Mouse (Mus musculus) macrophage (primary cell): ENCODE data around the gene Pld6. TPM values are rescaled to one million over a fixed set of nuclear protein-coding genes. Genes with fewer than 3 reads are reported as not detected.
"Not testable (repeated sequence)": the region's sequence is repeated elsewhere in the genome, so short reads cannot be mapped to it uniquely, and the experiment has no call there.

ENCODE experiments used
- H3K27ac ChIP-seq: fragments of 350-480 bp; formaldehyde crosslinking; 2 replicates; pipeline ENCODE4 v1.9.0; 2021
- H3K36me3 ChIP-seq: fragments of 350-480 bp; formaldehyde crosslinking; 2 replicates; pipeline ENCODE4 v1.9.0; 2021; ENCODE audit errors: inconsistent target
- H3K4me3 ChIP-seq: fragments of 350-480 bp; formaldehyde crosslinking; 2 replicates; pipeline ENCODE4 v1.9.0; 2021; ENCODE audit errors: inconsistent target
- H3K79me2 ChIP-seq: fragments of 350-480 bp; formaldehyde crosslinking; 2 replicates; pipeline ENCODE4 v1.9.0; 2021; ENCODE audit errors: inconsistent target
- WGBS: methylation state at CpG from one replicate; pipeline ENCODE4 v1.1.7; 2026; ENCODE audit warnings: inconsistent platforms; ENCODE audit not compliant: missing documents; 5-methylcytosine and 5-hydroxymethylcytosine counted together
- polyA plus RNA-seq: library from polyadenylated mRNA; stranded (reverse); fragments of 250-400 nt; gene quantifications from 3 replicates; pipeline ENCODE4 v1.2.4, GENCODE M21; 2018; ENCODE audit warnings: inconsistent platforms

Pld6 gene
- polyA plus RNA-seq, 1 experiment from 2014 or later, result not detected

DNA sequence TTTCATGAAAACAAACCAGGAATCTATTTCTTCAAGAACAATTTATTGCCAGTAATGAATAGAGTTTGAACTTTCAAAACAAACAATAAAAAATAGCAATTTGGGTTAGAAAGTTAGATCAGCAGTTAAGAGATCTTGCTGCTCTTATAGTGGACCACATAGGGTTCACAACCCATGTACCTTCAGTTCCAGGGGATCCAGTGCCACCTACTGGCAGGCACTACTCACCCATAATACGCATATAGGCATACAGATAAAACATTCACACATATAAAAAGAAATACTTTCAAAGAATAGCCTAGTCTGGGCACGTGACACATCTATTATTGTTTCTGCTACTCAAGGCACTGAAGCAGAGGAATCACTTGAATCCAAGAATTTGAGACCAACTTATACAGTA, 40.8 kb downstream of the Pld6 start:
- Histone ChIP-seq H3K79me2 (no peaks in the 10 kb centered on the region), H3K4me3 (no peak overlapping the region), H3K36me3 (peaks cover 8% of the 10 kb centered on the region; the same call in 1 of the 2 replicates), H3K27ac (no peak overlapping the region)
- WGBS, result 93% methylated on average over 2 of the region's 2 CpGs

DNA sequence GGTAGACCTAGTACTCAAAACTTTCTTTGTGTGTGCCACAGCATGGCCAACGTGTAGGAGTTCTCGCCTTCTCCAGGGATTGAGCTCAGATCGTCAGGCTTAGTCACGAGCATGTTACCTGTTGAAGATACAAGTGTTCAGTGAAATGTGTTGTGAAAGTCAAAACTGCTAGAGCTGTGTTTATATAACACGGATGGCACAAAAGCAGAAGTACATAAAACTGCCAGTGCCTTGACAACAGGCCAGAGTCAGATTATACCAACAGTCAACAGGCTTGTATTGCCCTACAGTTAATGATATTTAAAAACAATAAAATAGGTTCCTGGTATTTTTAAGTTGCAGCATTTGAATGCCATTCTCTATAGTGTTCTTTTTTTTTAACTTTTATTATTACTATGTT, 41.6 kb downstream of the Pld6 start:
- Histone ChIP-seq H3K27ac (no peak overlapping the region), H3K36me3 (peaks cover 7% of the 10 kb centered on the region; the same call in 1 of the 2 replicates)
- 36% methylated on average over 5 of the region's 5 CpGs for WGBS

DNA sequence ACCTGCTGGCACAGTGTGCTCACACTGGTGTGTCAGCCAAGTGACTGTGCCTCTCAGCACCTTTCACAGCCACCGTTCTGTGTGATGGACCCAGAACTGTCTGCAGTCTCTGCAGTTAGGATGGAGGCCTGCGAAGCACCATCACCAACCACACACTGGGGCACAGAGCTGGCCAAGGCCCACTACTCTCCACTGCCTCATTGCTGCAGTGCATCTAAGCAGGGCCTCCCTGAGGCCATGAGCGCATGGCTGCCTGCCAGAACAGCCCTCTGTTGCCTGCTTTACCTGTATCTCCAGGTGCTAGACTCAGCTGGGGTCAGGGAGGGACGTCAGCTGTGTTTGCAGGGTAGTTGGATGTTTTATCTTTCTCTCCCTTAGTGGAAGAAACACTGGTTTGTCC, 43.1 kb downstream of the Pld6 start:
- Histone ChIP-seq H3K79me2 (no peaks in the 10 kb centered on the region), H3K4me3 (no peak overlapping the region), H3K27ac (no peak overlapping the region), H3K36me3 (no peaks in the 10 kb centered on the region; the same call in 1 of the 2 replicates)
- WGBS, result 90% methylated on average over 4 of the region's 4 CpGs

More for the DNA sequence above, 41.6 kb downstream of the Pld6 start:
- H3K4me3 ChIP-seq, result no peak overlapping the region
- H3K79me2 ChIP-seq, result no peaks in the 10 kb centered on the region

DNA sequence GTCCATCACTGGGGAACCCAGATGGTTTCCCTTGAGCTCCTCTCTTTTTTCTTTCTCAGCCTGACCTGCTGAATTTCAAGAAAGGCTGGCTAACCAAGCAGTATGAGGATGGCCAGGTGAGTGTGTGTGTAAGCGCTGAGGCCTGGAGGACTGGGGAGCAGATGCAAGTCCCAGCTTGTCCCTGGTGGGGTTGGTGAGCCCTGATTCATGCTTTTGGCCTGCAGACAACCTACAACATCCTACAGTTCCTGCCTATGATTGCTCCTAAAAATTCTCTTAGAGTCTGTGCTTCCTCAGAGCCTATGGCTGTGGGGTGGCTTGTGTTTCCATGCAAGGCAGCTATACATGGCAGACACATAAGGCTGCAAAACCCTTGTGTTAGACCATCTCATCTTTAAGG, 43.7 kb downstream of the Pld6 start:
- Histone ChIP-seq H3K79me2 (no peaks in the 10 kb centered on the region), H3K36me3 (no peaks in the 10 kb centered on the region; the same call in 1 of the 2 replicates), H3K27ac (no peak overlapping the region), H3K4me3 (no peak overlapping the region)
- WGBS, result 100% methylated on average over 1 of the region's 1 CpGs

DNA sequence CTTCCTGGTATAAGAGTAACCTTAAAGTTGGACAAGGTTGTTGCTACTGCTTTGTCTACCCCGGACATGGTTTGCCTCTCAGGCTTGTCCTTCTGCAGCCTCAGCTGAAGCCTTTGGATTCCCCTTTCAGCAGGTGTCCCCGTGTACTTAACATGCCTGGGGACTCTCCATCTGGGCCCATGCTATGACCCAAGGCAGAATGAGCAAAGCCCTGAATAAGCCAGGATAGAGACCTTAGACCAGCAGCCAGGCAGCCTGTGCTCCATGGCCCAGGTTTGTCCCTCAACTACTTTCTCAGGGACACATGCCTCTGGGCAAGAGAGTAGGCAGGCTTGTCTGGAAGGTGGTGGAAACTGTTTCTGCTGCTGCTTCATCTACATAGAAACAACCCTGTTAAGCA, 44.1 kb downstream of the Pld6 start:
- Histone ChIP-seq H3K4me3 (no peak overlapping the region), H3K79me2 (no peaks in the 10 kb centered on the region), H3K27ac (no peak overlapping the region), H3K36me3 (no peaks in the 10 kb centered on the region; the same call in 1 of the 2 replicates)
- WGBS, result 100% methylated on average over 2 of the region's 2 CpGs

DNA sequence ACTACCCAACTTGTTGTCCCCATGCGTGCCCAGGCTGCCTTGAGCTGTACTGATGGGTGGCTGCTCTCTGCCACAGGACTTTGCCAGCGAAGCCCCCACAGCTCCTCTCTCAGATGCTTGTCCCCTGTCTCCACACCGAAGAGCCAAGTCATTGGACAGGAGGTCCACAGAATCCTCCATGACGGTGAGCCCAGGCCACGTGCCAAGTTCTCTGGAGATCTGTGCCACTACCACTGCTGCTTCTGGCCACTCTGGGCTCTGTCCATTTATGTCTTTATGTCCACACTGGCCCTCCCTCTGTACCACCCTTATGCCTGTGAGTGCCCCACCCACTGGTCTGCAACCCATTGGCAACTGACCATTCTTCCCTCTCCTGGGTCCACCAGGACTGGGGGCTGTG, 45.5 kb downstream of the Pld6 start:
- no peak overlapping the region for H3K27ac ChIP-seq
- no peaks in the 10 kb centered on the region for H3K79me2 ChIP-seq
- WGBS, result 98% methylated on average over 5 of the region's 5 CpGs
- no peak overlapping the region for H3K4me3 ChIP-seq
- H3K36me3 ChIP-seq, result no peaks in the 10 kb centered on the region; the same call in 1 of the 2 replicates

DNA sequence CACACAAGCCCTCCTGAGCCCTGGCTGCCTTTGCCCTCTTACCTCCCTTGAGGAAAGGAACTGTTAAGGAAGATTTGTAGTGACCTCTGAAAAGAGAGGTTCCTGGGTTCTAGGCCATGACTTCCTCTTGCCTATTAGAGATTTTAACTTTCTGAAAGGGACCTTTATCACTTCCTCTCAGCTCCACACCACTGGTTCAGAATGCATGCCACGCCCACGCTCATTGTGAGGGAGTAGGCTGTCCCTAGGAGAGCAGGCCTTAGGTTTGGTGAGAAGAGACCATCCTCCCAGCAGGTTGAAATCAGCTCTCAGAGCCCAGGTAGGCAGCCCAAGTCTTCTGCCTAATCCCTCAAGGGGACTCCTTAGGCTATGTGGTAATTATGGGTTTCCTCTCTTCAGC, 47.4 kb downstream of the Pld6 start:
- no peak overlapping the region for H3K27ac ChIP-seq
- no peaks in the 10 kb centered on the region for H3K79me2 ChIP-seq
- WGBS, result 14% methylated on average over 2 of the region's 2 CpGs
- no peak overlapping the region for H3K4me3 ChIP-seq
- H3K36me3 ChIP-seq, result no peaks in the 10 kb centered on the region; the same call in 1 of the 2 replicates

DNA sequence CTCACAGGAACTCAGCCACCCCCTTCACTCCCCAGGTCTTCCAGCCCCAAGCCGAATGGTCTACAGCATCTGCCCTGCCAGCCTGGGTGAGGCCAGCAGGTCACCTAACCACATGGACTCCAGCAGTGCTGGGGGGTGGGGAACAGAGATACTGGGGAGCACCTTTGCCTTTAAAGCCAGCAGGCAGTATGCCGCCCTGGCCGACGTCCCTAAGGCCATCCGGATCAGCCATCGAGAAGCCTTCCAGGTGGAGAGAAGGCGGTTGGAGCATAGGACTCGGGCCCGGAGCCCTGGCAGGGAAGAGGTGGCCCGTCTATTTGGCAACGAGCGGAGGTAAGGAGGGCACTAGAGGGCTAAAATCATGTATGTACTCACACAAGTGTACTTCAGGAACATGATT, 50.2 kb downstream of the Pld6 start:
- no peak overlapping the region for H3K4me3 ChIP-seq
- no peak overlapping the region for H3K27ac ChIP-seq
- H3K36me3 ChIP-seq, result no peaks in the 10 kb centered on the region; the same call in 1 of the 2 replicates
- no peaks in the 10 kb centered on the region for H3K79me2 ChIP-seq
- WGBS, result 93% methylated on average over 7 of the region's 12 CpGs

DNA sequence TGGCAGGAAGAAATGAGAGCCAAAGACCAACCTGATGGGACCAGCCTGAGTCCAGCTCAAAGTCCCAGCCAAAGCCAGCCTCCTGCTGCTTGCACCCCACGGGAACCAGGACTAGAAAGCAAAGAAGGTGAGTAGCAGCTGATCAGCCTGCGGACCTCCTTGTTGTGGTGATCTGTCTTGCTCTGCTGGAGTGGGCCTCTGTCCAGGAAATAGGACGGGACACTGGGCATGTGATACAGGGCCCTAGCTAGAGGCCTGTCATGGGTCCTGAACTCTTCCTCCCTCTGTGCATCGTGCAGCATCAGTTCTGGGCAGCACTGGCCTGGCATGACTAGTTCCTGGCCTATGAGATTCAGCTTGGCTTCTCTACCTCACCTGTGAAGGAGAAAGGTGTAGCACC, 51.5 kb downstream of the Pld6 start:
- H3K4me3 ChIP-seq, H3K79me2 ChIP-seq, H3K27ac ChIP-seq, H3K36me3 ChIP-seq: not testable (repeated sequence)
- WGBS, result 88% methylated on average over 4 of the region's 4 CpGs

DNA sequence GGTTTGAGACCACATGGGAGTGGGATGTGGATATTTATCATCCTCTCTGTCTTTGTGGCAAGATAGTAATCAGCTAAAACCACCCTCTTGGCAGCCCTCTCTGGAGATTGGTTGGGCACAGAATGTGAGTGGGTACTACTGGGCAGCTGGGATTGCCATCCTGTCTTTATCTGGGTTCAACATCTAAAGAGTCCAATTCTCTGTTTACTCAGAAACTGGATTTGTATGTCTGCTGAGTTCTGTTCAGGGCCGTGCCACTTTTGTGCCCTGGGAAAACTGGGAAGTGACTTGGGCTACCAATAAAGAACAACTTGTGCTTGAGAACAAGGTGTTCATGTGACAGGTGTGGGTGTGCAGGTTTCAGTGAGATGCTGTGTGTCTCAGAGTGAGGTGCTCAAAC, 53.1 kb downstream of the Pld6 start:
- 89% methylated on average over 1 of the region's 1 CpGs for WGBS
- Histone ChIP-seq H3K4me3 (no peak overlapping the region), H3K27ac (no peak overlapping the region), H3K79me2 (no peaks in the 10 kb centered on the region), H3K36me3 (no peaks in the 10 kb centered on the region; the same call in 1 of the 2 replicates)

Other genes starting within 250 kb of the Pld6 start
- gene Nlrp3, start 246.1 kb downstream of the Pld6 start, polyA plus RNA-seq, result 12.7 to 36.4 TPM (median 25.2 TPM) in 3 replicates
- gene Olfr222, start 211.4 kb downstream of the Pld6 start, polyA plus RNA-seq, result not detected in 3 replicates
- gene Olfr223, start 194.4 kb downstream of the Pld6 start, polyA plus RNA-seq, result not detected in 3 replicates
- gene Mprip, start 126.3 kb downstream of the Pld6 start, polyA plus RNA-seq, result 26.3 to 31.2 TPM (median 30.0 TPM) in 3 replicates
- gene Flcn, start 22.4 kb upstream of the Pld6 start, polyA plus RNA-seq, result 36.7 to 92.1 TPM (median 40.6 TPM) in 3 replicates
- 10.2 to 21.8 TPM (median 19.2 TPM) in 3 replicates for gene Nt5m, start 51.8 kb upstream of the Pld6 start, polyA plus RNA-seq
- 33.4 to 53.8 TPM (median 52.0 TPM) in 3 replicates for gene Cops3, start 52.2 kb upstream of the Pld6 start, polyA plus RNA-seq
- gene Med9, start 160.6 kb upstream of the Pld6 start, polyA plus RNA-seq, result 9.6 to 21.8 TPM (median 14.7 TPM) in 3 replicates
- 0.09 TPM in 1 of 3 replicates, not detected in the others for gene Rasd1, start 177.3 kb upstream of the Pld6 start, polyA plus RNA-seq